Mouse (Mus musculus) ES-E14 (cell line): Measurements from ENCODE around the gene Hist2h2bb. TPM values are rescaled to one million over a fixed set of nuclear protein-coding genes. Genes with fewer than 3 reads are reported as not detected.

Experiments
- DNase-seq: peaks from one replicate; pipeline ENCODE4 v3.0.0-alpha.2; 2013; ENCODE audit warnings: low read depth, low spot score
- H3K27ac ChIP-seq: 2 replicates; pipeline ENCODE4 v1.5.1; 2012; ENCODE audit warnings: low read depth, mild to moderate bottlenecking, low read length, moderate library complexity, mixed read lengths; ENCODE audit not compliant: poor library complexity, insufficient read depth, severe bottlenecking
- H3K36me3 ChIP-seq: 2 replicates; pipeline ENCODE4 v1.6.1; 2012; ENCODE audit warnings: mild to moderate bottlenecking, low read length, moderate library complexity, mixed read lengths; ENCODE audit not compliant: control insufficient read depth, poor library complexity, insufficient read depth, severe bottlenecking
- H3K4me1 ChIP-seq, 2 experiments: fragments of 150-350 bp in 1 of 2; sonication (generic) in 1 of 2; 2 replicates each; pipeline ENCODE4 v1.6.1; 2012; ENCODE audit warnings: low read length in 2 of 2, mild to moderate bottlenecking in 1 of 2, mixed read lengths in 1 of 2; ENCODE audit not compliant: control insufficient read depth in 2 of 2, insufficient read depth in 2 of 2, poor library complexity in 1 of 2
- H3K4me3 ChIP-seq, 2 experiments: fragments of 150-350 bp in 1 of 2; sonication (generic) in 1 of 2; 2 replicates each; pipeline ENCODE4 v1.5.1; 2012; ENCODE audit warnings: low read length in 2 of 2, low read depth in 1 of 2, mild to moderate bottlenecking in 1 of 2, mixed read lengths in 1 of 2; ENCODE audit not compliant: insufficient read depth in 1 of 2, poor library complexity in 1 of 2, severe bottlenecking in 1 of 2
- H3K9ac ChIP-seq: 2 replicates; pipeline ENCODE4 v1.6.1; 2012; ENCODE audit warnings: low read depth, mild to moderate bottlenecking, low read length, mixed read lengths; ENCODE audit not compliant: poor library complexity, insufficient read depth, severe bottlenecking
- H3K9me3 ChIP-seq: fragments of 150-350 bp; sonication (generic); 2 replicates; pipeline ENCODE4 v1.6.1; 2012; ENCODE audit warnings: low read depth, mild to moderate bottlenecking, low read length; ENCODE audit not compliant: control insufficient read depth, insufficient read depth
- CHD2 ChIP-seq: IDR thresholded peaks from 2 replicates; pipeline ENCODE4 v1.6.1; 2014; ENCODE audit warnings: mild to moderate bottlenecking, low read depth, low read length, inconsistent platforms
- HCFC1 ChIP-seq: IDR thresholded peaks from 2 replicates; pipeline ENCODE4 v1.6.1; 2012; ENCODE audit warnings: low read length, inconsistent platforms, borderline replicate concordance; ENCODE audit not compliant: insufficient read depth
- MAFK ChIP-seq: IDR thresholded peaks from 2 replicates; pipeline ENCODE4 v1.6.1; 2014; ENCODE audit warnings: mild to moderate bottlenecking, low read depth, low read length, inconsistent platforms; ENCODE audit not compliant: insufficient read depth
- ZC3H11A ChIP-seq: IDR thresholded peaks from 2 replicates; pipeline ENCODE4 v1.6.1; 2012; ENCODE audit warnings: low read depth, mild to moderate bottlenecking, inconsistent platforms, low read length, borderline replicate concordance
- ZNF384 ChIP-seq: IDR thresholded peaks from 2 replicates; pipeline ENCODE4 v1.6.1; 2012; ENCODE audit warnings: low read depth, low read length, inconsistent platforms
- in situ Hi-C, 2 experiments: fragments of 600-800 bp; cut with MboI; formaldehyde crosslinking; loops; one replicate each; pipeline ENCODE4 v1.15.1; 2025; ENCODE audit warnings: low sequenced_read_pairs in 2 of 2, inconsistent platforms in 1 of 2; ENCODE audit not compliant: unreplicated experiment in 2 of 2
- total RNA-seq: library from RNA; depleted of rRNA; stranded (reverse); fragments of 300-350 nt; gene quantifications from 2 replicates; pipeline ENCODE4 v1.2.3, GENCODE M21; 2012

The Hist2h2bb gene
- total RNA-seq, 1 experiment = 2,453 TPM

DNA sequence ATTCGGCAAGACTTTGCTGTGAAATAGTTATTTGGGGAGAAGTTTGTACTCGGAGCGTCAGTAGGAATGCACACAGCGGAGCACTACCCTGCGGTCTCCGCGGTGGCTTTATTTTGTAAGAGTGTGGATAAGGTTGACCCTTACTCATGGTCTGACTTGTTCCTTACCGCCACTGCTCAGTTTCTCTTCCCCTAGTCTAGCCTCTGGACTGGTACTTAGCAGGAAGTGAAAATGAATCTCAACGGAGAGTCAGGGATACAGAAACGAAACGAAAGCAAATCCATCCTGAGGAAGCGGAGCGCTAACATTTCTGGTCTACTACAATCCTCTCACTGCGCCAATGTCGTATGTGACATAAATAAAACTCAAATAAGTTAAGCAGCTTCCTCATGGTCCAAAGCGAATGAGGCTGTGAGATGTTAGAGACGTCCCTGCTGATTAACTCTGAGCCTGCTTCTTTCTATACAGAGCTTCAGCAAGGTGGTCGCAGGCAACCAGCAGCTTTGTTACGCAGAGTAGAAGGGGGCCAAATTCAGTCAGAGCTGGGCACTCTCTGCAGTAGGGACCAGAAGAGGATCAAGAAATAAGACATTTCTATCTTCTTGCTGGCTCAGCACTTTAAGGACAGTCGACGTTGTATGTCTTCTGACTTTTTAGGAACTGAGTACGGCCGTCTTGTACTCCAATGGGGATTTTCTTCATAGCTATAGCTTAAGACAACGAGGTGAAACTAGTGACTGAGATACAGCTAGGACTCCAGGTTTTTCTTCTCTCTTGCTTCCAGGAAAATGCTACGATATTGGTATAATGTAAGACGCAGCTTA, 31.4 kb downstream of the Hist2h2bb start:
- Histone ChIP-seq H3K36me3 (no peaks in the 10 kb centered on the region), H3K9me3 (no peaks in the 10 kb centered on the region), H3K27ac (no peak overlapping the region), H3K4me3 (peak overlapping the region; percentile 36 to 38), H3K4me1 (peaks cover 0 to 5% of the 10 kb centered on the region in 2 experiments; a peak in 2 of 4 replicates), H3K9ac (no peak overlapping the region)
- in situ Hi-C loops = no loop called here
- no peak for DNase-seq
- TF ChIP-seq HCFC1 (no peak), MAFK (peak; percentile 76)

DNA sequence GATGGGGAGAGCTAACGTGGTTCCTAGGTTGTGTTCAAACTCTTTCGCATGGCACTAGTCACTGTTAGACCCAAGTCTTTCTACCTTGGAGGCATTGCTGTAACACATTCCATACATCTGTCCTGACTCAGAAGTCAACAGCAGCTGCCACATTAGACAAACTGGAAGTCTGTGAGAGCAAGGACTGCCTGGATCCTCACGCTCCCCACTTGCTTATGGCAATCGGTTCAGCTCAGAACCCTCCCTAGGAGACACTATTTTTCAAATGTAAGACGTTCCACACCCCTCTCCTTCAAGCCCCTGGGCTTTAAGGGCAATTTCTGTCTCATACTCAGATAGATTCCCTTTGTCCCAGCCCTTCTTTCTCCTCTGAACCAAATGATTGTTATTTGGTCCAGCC, 32.5 kb downstream of the Hist2h2bb start:
- in situ Hi-C loops = no loop called here
- no peak for TF ChIP-seq ZC3H11A
- TF ChIP-seq MAFK = no peak
- TF ChIP-seq CHD2 = no peak
- TF ChIP-seq HCFC1 = no peak
- TF ChIP-seq ZNF384 = no peak
- H3K27ac ChIP-seq = no peak overlapping the region
- no peak overlapping the region for H3K9ac ChIP-seq
- H3K4me3 ChIP-seq = no peak overlapping the region
- DNase-seq = no peak
- no peaks in the 10 kb centered on the region for H3K36me3 ChIP-seq
- no peaks in the 10 kb centered on the region for H3K9me3 ChIP-seq
- H3K4me1 ChIP-seq = peaks cover 0 to 7% of the 10 kb centered on the region in 2 experiments; a peak in 2 of 4 replicates

DNA sequence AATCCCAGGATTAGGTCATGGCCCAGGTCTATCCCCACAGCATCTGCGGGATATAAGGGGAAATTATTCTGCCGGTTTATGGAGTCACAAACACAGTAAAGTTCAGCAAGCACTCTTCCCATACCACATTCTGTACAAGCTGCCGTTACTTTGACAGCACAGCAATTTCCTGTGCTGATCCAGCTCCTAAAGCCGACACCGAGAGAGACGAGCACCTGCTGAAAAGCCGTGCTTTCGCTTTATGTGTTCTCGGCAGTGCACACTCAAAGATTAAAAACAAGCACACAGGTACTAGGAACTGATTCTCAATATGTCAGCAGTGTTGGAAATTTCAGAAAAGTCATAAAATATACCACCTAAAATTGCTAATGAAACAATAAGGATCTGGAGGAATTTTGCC, 37.0 kb downstream of the Hist2h2bb start:
- no peak for TF ChIP-seq ZC3H11A
- TF ChIP-seq HCFC1 = no peak
- TF ChIP-seq ZNF384 = no peak
- no peak for TF ChIP-seq MAFK
- TF ChIP-seq CHD2 = no peak
- H3K4me3 ChIP-seq = no peak overlapping the region
- in situ Hi-C loops = no loop called here
- no peaks in the 10 kb centered on the region for H3K36me3 ChIP-seq
- peaks cover 0 to 5% of the 10 kb centered on the region in 2 experiments; a peak in 2 of 4 replicates for H3K4me1 ChIP-seq
- DNase-seq = no peak
- H3K27ac ChIP-seq = no peak overlapping the region
- H3K9ac ChIP-seq = no peak overlapping the region
- H3K9me3 ChIP-seq = no peaks in the 10 kb centered on the region

DNA sequence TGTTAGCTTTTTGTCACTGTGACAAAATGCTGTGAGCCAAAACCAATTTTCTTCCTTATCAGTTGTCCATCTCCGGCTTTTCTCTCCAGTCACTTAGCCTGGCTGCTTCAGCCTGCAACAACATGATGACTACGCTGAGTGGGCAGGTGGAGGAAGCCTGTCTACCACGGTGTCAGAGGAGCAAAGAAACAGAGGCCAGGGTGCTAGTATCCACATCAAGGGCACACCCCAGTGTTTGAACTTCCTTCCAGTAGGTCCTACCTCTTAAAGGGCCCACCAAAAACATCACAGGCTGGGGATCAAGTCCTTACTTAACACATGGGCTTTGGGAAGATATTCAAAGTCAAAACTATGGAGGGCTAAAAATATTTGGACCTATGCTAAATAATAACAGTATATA, 39.9 kb downstream of the Hist2h2bb start:
- H3K9ac ChIP-seq = no peak overlapping the region
- no peak overlapping the region for H3K4me3 ChIP-seq
- no peaks in the 10 kb centered on the region for H3K36me3 ChIP-seq
- peaks cover 0 to 5% of the 10 kb centered on the region in 2 experiments; a peak in 2 of 4 replicates for H3K4me1 ChIP-seq
- no peak for DNase-seq
- in situ Hi-C loops = no loop called here
- TF ChIP-seq MAFK (no peak), HCFC1 (no peak), ZC3H11A (no peak), ZNF384 (no peak), CHD2 (no peak)
- H3K27ac ChIP-seq = no peak overlapping the region
- no peaks in the 10 kb centered on the region for H3K9me3 ChIP-seq
